Mouse (Mus musculus): Measurements from ENCODE around the gene Cd300lg.

GRCm38 (mm10) chr11:102028087-102028816 lies 13.1 kb upstream of the Cd300lg start, which contains the start of gene Mpp3:
- TF ChIP-seq POLR2A (IDR thresholded peaks at IDR 0.05; ENCODE audit: control insufficient read depth, extremely low read depth, insufficient read depth, low read length, poor library complexity) (no peak), CTCF (IDR thresholded peaks at IDR 0.05; ENCODE audit: borderline replicate concordance, control insufficient read depth, extremely low read depth, insufficient read depth, low read length, poor library complexity) (no peak)
